Mouse (Mus musculus): ENCODE data around the gene Mark2.

Mark2 gene

DNA sequence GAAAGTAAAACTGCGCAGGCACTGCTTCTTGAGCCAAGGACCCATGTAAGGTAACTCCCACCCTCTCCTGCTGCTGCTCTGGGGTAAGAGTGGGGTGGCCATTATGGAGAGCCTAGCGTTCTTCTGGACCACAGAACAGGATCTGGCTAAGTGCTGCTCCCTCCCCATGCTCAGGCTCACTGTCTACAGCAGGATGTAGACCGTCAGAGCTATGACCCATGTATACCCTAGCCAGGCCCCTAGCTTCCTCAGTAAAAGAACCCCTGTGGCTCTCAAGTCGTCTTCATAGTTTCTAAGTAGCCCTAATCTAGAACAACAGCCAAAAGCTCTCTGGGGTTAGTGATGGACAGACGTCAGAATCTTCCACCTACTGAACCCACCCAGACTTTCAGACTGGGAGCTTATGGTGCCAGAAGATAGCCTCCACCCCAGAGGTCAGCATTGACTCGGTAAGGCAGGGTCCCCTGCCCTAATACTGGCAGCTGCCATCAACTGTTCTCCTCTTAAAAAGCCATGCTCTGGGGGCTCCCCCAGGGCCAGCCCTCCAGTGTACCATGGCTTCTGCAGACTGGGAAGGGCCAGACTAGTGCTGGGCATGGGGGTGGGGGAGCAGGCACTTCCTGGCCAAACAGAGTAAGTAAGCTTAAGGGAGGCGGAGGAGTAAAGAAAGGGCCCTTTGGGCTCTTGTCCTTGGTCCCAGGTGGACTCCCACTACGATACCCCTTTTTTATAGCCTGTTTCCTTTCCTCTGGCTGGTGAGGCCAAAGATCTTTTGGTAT lies 47.4 kb downstream of the Mark2 start:
- no peak for DNase-seq

- no peak for DNase-seq
Observed at GRCm38 (mm10) chr19:7291958-7292709, 49.5 kb downstream of the Mark2 start.

DNA sequence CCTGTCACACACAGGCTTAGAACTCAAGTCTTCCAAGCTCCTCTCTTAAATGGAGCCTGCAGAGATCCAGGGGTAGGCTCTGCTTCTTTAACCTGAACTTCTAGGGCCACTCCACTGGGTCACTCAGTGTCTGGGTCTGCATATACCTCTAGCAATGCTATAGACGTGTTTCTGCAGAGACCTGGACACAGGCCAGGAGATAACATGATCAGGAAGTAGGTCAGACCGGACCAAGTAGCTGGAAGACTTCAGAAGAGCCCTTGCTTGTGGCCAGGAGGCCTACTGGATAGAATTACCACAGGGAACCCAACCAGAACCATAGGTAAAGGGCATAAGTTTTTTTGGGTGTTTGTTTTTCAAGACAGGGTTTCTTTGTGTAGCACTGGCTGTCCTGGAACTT lies 51.9 kb downstream of the Mark2 start:
- no peak for DNase-seq

DNA sequence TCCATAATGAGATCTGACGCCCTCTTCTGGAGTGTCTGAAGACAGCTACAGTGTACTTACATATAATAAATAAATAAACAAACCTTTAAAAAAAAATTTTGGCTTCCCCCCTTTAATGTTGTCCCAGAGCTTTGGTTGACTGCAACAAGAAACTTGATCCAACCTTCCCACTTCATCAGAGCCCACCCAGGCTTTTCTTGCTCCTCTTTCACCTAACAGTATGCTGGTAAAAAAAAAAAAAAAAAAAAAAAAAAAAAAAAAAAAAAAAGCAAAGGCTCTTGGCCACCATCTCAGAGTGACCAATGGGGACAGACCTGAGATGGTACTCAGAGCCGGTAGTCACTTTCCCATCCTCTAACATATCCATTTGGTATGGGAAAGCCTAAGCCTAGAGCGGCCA lies 53.4 kb downstream of the Mark2 start:
- no peak for DNase-seq

- no peak for DNase-seq
Observed at GRCm38 (mm10) chr19:7286563-7287315, 54.9 kb downstream of the Mark2 start.

DNA sequence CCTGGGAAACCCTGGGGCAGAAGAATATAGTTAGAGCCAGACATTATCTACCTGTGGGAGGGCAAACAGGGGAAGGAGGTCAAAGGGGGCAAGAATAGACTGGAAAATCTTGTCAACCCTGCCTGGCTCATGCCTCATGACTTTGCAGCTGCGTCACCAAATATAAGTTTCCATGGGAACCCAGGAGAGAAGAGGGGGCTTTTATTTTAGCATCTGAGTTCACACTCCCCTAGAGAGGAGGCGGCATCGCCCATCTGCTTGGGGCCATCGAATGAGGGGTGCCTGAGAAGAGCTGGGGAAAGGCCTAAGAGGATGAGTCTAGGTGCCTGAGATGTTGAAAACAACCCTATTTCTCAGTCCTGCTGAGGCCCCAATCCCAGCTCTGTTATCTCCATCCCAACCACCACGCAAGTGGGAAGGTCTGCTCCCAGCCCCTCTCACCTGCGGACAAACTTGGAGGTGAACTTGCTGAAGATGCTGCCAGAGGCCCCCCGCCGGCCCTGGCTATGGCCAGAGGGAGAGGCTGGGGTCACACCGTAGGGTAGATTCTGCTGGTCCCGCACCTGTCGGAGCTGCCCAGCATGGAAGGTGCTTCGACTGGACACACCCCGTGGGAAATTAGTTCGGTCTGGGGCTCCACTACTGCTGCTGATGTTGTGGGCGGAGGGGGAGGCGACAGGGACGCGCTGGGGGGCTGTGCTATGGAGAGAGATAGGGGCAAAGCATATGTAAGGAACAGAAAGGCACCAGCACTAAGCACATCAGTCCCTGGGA lies 60.9 kb downstream of the Mark2 start:
- no peak for DNase-seq

DNA sequence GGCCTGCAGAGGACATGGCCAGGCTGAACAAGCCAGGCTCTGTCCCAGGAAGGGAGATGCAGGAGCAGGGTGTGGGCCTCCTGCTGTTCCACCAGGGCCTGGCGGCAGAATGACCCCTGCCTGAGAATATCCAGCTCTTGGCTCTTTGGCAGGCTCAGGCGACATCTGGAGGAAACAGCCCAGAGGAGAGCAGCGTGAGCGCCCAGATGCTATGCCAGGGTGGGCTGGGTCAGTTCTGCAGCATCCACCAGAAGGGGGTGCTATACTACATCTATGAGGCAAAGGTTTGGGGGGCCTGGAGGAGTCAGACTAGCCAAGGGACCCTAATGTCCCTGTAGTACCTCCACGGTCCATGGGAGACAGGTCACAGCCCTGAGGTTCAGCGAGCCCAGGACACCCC lies 62.5 kb downstream of the Mark2 start:
- no peak for DNase-seq

- DNase-seq: no peak
Observed at GRCm38 (mm10) chr19:7278200-7278906, 63.3 kb downstream of the Mark2 start.

GRCm38 (mm10) chr19:7276796-7277195 lies 64.9 kb downstream of the Mark2 start:
- no peak for DNase-seq

DNA sequence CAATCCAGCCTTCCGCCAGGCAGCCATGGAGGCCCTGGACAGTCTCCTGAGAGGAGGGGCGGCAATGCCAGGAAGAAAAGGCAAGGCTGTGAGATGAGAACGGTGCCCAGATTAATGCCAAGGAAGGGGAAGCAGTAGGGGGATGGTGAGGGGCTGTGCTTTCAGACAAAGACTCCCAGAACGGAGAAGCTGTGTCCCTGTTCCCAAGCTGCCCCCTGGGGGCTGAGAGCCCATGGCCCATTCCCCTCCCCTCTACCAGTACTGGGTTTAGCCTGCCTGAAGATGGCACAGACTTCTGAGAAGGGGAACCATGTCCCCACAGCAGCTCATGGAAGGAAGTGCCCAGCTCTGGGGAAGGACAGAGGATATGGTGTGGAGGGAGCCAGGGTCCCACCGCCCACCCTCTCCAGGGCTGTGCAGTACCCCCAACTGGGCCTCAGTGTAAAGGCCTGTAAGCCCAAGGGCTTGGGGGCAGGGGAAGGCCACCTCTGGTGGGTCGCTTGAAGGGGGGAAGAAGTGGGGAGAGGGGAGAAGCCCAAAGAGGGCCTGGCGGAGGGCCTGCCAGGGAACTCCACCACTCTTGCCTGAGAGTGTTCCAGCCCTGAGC lies 65.5 kb downstream of the Mark2 start:
- DNase-seq: no peak

DNA sequence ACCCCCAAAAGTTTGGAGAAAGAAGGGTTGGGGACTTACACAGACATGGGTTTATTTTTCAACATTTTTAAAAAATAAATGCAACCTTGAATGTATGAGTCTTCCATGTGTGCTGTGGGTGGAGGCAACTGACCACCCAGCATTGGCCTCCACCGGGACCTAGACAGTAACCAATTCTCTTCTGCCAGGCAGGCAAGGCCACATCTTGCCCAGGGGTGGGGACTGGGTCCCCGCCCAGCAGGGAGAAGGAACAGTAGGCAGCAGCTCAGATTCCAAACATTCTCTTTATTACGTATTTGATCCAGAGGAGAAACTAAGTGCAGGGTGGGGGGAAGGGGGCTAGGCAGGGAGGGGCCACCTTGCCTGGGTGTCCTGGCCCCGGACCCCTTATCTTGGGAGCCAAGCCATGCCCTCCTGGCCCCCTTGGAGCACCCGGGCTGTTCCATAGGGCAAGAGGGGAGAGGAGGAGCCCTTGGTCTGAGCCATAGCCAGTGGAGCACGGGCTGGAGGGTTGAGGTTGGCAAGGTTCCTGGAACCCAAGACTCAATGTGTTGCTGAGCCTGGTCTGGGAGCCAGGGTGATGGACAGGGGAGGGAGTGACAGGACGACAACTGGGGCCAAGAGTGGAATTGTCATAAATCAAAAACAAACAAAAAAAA lies 66.4 kb downstream of the Mark2 start:
- peak; percentile 36 for DNase-seq

DNA sequence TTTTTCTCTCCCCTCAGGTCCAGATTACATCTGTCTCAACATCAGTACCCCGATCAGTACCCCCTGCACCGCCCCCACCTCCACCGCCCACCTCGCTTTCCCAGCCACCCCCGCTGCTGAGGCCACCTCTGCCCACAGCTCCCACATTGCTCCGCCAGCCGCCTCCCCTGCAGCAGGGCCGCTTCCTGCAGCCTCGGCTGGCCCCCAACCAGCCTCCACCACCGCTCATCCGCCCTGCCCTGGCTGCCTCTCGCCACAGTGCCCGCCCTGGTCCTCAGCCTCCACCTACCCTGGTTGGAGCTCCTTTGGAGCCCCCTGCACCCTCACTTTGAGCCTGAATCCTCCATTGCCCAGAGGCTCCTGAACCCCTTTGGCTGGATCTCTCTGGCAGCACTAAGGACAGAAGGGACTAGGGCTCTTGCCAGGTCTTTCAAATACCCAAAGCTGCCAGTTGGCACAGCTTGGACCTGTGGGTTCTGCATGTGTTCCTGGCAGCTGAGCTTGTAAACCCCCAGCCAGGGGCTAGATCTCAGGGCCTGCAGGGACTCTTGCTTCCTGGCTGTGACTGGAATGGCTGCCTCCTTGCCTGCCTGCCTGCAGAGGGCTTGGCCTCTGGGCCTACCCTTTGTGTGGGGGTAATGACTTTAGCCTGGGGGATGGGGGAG lies 67.2 kb downstream of the Mark2 start:
- peak; percentile 78 for DNase-seq

DNA sequence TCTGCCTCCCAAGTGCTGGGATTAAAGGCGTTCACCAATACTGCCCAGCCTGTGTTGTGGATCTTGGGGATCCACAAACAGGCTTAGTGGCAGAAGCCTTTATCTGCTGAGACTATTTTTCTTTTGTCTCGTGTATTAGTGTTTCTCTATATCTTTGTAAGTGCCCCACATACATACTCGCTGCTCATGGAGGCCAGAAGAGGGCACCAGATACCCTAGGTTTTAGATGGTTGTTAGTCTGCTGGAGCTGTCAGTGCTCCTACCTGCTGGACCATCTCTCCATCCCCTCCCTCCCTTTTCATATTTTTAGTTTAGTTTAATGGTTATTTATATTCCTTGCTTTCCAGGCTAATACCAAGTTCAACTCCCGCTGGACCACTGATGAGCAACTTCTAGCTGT lies 68.2 kb downstream of the Mark2 start:
- no peak for DNase-seq

GRCm38 (mm10) chr19:7269290-7270044 lies 72.2 kb downstream of the Mark2 start:
- DNase-seq: no peak

- DNase-seq: peak; percentile 57
Observed at GRCm38 (mm10) chr19:7268722-7269090, 73.0 kb downstream of the Mark2 start.

- peak; percentile 38 for DNase-seq
Observed at GRCm38 (mm10) chr19:7267781-7268721, 73.6 kb downstream of the Mark2 start.

DNA sequence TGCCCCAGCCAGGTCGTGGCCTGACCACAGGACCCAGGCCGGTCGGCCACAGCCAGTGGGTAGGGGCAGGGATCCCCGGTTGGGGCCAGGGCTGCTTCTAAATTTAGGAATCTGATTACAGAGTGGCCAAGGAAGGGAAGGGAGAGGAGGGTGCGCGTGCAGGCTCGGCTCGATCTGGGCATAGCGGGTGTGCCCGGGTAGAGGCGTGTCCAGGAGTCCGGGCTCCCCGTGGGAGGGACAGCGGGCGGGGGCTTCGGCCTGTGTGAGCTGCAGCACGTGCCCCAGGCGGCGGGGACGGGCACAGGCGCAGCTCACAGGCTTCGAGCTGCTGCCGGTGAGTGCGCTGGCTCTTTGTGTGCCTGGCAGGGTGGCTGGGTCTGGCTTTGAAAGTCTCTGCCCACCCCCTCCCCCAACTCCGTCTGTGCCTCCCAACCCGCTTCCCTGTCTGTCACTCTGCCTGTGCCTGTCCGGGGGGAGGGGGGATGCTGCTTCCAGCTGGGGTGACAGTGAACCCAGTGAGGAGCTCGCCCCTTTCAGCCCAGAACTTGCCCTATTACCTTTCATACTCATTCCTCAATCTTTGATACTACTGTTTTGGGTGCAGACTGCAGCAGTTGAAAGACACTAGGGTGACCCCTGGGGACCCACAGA lies 74.4 kb downstream of the Mark2 start, which contains the start of gene Rcor2:
Gene Rcor2 (plus strand): TSS at position 235 of the 651 bp plus-strand sequence.
- DNase-seq: peak; percentile 37

- peak; percentile 39 for DNase-seq
Observed at GRCm38 (mm10) chr19:7266421-7266831, 75.2 kb downstream of the Mark2 start.

All from cerebellum, adult 8-10 months (tissue).